Mouse (Mus musculus): Measurements from ENCODE around the gene Lnx1. TPM values are rescaled to one million over a fixed set of nuclear protein-coding genes. Genes with fewer than 3 reads are reported as not detected.

Gene Lnx1
- polyA plus RNA-seq, 1 experiment from 2014 or later, result not detected

- 87% methylated on average over 8 of the region's 8 CpGs for WGBS (ENCODE audit: missing documents)
- Histone ChIP-seq H3K79me2 (ENCODE audit: inconsistent target) (peaks cover 12% of the 10 kb centered on the region; the same call in 1 of the 2 replicates), H3K36me3 (ENCODE audit: inconsistent target) (peaks cover 75% of the 10 kb centered on the region), H3K27ac (no peak overlapping the region), H3K4me3 (ENCODE audit: inconsistent target) (no peak overlapping the region)
Observed at GRCm38 (mm10) chr5:74549566-74549965, 153.1 kb downstream of the Lnx1 start.

DNA sequence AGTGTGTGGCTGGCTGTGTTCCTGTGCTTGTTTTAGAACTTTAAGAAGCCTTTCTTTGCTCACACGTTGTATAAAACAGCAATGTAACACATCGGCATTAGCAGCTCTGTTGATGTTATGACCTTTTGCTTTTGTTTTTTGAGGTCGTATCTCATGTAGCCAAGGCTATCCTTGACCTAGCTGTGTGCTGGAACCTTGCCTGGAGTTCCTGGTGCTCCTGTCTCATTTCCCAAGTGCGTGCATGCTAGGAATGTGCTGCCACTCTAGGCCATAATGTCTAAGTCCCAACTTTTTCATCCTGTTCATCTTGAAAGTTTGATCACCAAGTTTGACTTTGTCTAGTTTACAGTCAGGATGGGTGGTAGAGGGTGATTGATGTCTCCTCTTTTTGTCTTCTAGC, 157.1 kb downstream of the Lnx1 start:
- H3K36me3 ChIP-seq (ENCODE audit: inconsistent target), result peaks cover 55% of the 10 kb centered on the region
- no peak overlapping the region for H3K4me3 ChIP-seq (ENCODE audit: inconsistent target)
- WGBS (ENCODE audit: missing documents), result 97% methylated on average over 4 of the region's 4 CpGs
- no peak overlapping the region for H3K27ac ChIP-seq
- H3K79me2 ChIP-seq (ENCODE audit: inconsistent target), result peaks cover 35% of the 10 kb centered on the region

Other genes starting within 250 kb of the Lnx1 start
- 3.7 to 8.3 TPM (median 7.1 TPM) in 3 replicates for gene Scfd2, start 171.2 kb downstream of the Lnx1 start, polyA plus RNA-seq (2018)
- 31.5 to 81.2 TPM (median 41.9 TPM) in 3 replicates for gene Fip1l1, start 167.5 kb downstream of the Lnx1 start, polyA plus RNA-seq (2018)